Mouse (Mus musculus): ENCODE measurements around the gene Osbpl8. TPM values are rescaled to one million over a fixed set of nuclear protein-coding genes. Genes with fewer than 3 reads are reported as not detected.

Osbpl8 gene
- polyA plus RNA-seq, 1 experiment from 2014 or later, result 13.7 TPM

GRCm38 (mm10) chr10:111299591-111299990 lies 135.0 kb downstream of the Osbpl8 start:
- Histone ChIP-seq H3K4me2 (0 out of 2 replicates have a peak overlapping the region, but pooled peaks have one; percentile 63), H3K36me3 (no peaks in the 10 kb centered on the region), H3K27ac (no peak overlapping the region), H3K9ac (no peak overlapping the region), H3K9me3 (no peaks in the 10 kb centered on the region), H3K4me1 (peaks cover 9% of the 10 kb centered on the region; the same call in 1 of the 2 replicates), H3K4me3 (no peak overlapping the region), H3K27me3 (no peaks in the 10 kb centered on the region)
- WGBS, result 80% methylated on average over 6 of the region's 6 CpGs
- ATAC-seq (ENCODE audit: insufficient number of reproducible peaks, insufficient read depth, low FRiP score, low TSS enrichment, low read depth), result no peak

GRCm38 (mm10) chr10:111301041-111301440 lies 136.5 kb downstream of the Osbpl8 start:
- ATAC-seq (ENCODE audit: insufficient number of reproducible peaks, insufficient read depth, low FRiP score, low TSS enrichment, low read depth), result no peak
- Histone ChIP-seq H3K36me3 (no peaks in the 10 kb centered on the region), H3K4me1 (peaks cover 9% of the 10 kb centered on the region; the same call in 1 of the 2 replicates), H3K4me3 (no peak overlapping the region), H3K9ac (no peak overlapping the region), H3K27me3 (no peaks in the 10 kb centered on the region), H3K27ac (no peak overlapping the region), H3K9me3 (no peaks in the 10 kb centered on the region), H3K4me2 (no peak overlapping the region)
- 93% methylated on average over 5 of the region's 5 CpGs for WGBS

GRCm38 (mm10) chr10:111302486-111302885 lies 137.9 kb downstream of the Osbpl8 start:
- H3K9me3 ChIP-seq, result no peaks in the 10 kb centered on the region
- peaks cover 8% of the 10 kb centered on the region; the same call in 1 of the 2 replicates for H3K4me1 ChIP-seq
- no peak for ATAC-seq (ENCODE audit: insufficient number of reproducible peaks, insufficient read depth, low FRiP score, low TSS enrichment, low read depth)
- no peaks in the 10 kb centered on the region for H3K36me3 ChIP-seq
- no peak overlapping the region for H3K27ac ChIP-seq
- H3K4me2 ChIP-seq, result no peak overlapping the region
- 95% methylated on average over 6 of the region's 6 CpGs for WGBS
- no peak overlapping the region for H3K9ac ChIP-seq
- no peaks in the 10 kb centered on the region for H3K27me3 ChIP-seq
- H3K4me3 ChIP-seq, result no peak overlapping the region

GRCm38 (mm10) chr10:111308850-111309501 lies 144.4 kb downstream of the Osbpl8 start:
- no peak for ATAC-seq (ENCODE audit: insufficient number of reproducible peaks, insufficient read depth, low FRiP score, low TSS enrichment, low read depth)
- no peaks in the 10 kb centered on the region for H3K9me3 ChIP-seq
- H3K9ac ChIP-seq, result no peak overlapping the region
- no peak overlapping the region for H3K4me2 ChIP-seq
- no peaks in the 10 kb centered on the region for H3K4me1 ChIP-seq
- H3K27ac ChIP-seq, result no peak overlapping the region
- no peak overlapping the region for H3K4me3 ChIP-seq
- WGBS, result 87% methylated on average over 13 of the region's 13 CpGs
- H3K36me3 ChIP-seq, result no peaks in the 10 kb centered on the region
- no peaks in the 10 kb centered on the region for H3K27me3 ChIP-seq

GRCm38 (mm10) chr10:111313282-111313681 lies 148.7 kb downstream of the Osbpl8 start:
- Histone ChIP-seq H3K27me3 (no peaks in the 10 kb centered on the region), H3K4me3 (no peak overlapping the region), H3K9me3 (no peaks in the 10 kb centered on the region), H3K36me3 (no peaks in the 10 kb centered on the region), H3K27ac (no peak overlapping the region), H3K4me1 (peaks cover 8% of the 10 kb centered on the region), H3K4me2 (no peak overlapping the region), H3K9ac (no peak overlapping the region)
- no peak for ATAC-seq (ENCODE audit: insufficient number of reproducible peaks, insufficient read depth, low FRiP score, low TSS enrichment, low read depth)
- WGBS, result 67% methylated on average over 6 of the region's 6 CpGs

GRCm38 (mm10) chr10:111314636-111315395 lies 150.3 kb downstream of the Osbpl8 start:
- H3K4me1 ChIP-seq, result peaks cover 8% of the 10 kb centered on the region
- no peak overlapping the region for H3K4me3 ChIP-seq
- H3K36me3 ChIP-seq, result no peaks in the 10 kb centered on the region
- no peaks in the 10 kb centered on the region for H3K9me3 ChIP-seq
- ATAC-seq (ENCODE audit: insufficient number of reproducible peaks, insufficient read depth, low FRiP score, low TSS enrichment, low read depth), result no peak
- no peak overlapping the region for H3K4me2 ChIP-seq
- no peak overlapping the region for H3K9ac ChIP-seq
- H3K27me3 ChIP-seq, result no peaks in the 10 kb centered on the region
- 58% methylated on average over 10 of the region's 10 CpGs for WGBS
- H3K27ac ChIP-seq, result no peak overlapping the region

- H3K9ac ChIP-seq, result no peak overlapping the region
- H3K4me1 ChIP-seq, result peaks cover 8% of the 10 kb centered on the region
- H3K4me2 ChIP-seq, result no peak overlapping the region
- no peak for ATAC-seq (ENCODE audit: insufficient number of reproducible peaks, insufficient read depth, low FRiP score, low TSS enrichment, low read depth)
- WGBS, result 75% methylated on average over 3 of the region's 3 CpGs
- no peaks in the 10 kb centered on the region for H3K9me3 ChIP-seq
- no peak overlapping the region for H3K27ac ChIP-seq
- no peaks in the 10 kb centered on the region for H3K36me3 ChIP-seq
- no peaks in the 10 kb centered on the region for H3K27me3 ChIP-seq
- no peak overlapping the region for H3K4me3 ChIP-seq
Observed at GRCm38 (mm10) chr10:111315940-111316339, 151.4 kb downstream of the Osbpl8 start.

GRCm38 (mm10) chr10:111318021-111318420 lies 153.5 kb downstream of the Osbpl8 start:
- WGBS, result 73% methylated on average over 3 of the region's 3 CpGs
- H3K9me3 ChIP-seq, result no peaks in the 10 kb centered on the region
- ATAC-seq (ENCODE audit: insufficient number of reproducible peaks, insufficient read depth, low FRiP score, low TSS enrichment, low read depth), result no peak

GRCm38 (mm10) chr10:111318805-111319500 lies 154.4 kb downstream of the Osbpl8 start:
- Histone ChIP-seq H3K4me1 (peaks cover 8% of the 10 kb centered on the region), H3K9ac (no peak overlapping the region), H3K9me3 (no peaks in the 10 kb centered on the region), H3K36me3 (no peaks in the 10 kb centered on the region), H3K4me3 (no peak overlapping the region), H3K27me3 (no peaks in the 10 kb centered on the region), H3K27ac (no peak overlapping the region), H3K4me2 (no peak overlapping the region)
- no peak for ATAC-seq (ENCODE audit: insufficient number of reproducible peaks, insufficient read depth, low FRiP score, low TSS enrichment, low read depth)
- 85% methylated on average over 9 of the region's 9 CpGs for WGBS

More at GRCm38 (mm10) chr10:111318021-111318420, 153.5 kb downstream of the Osbpl8 start:
- Histone ChIP-seq H3K4me1 (peaks cover 8% of the 10 kb centered on the region), H3K4me3 (no peak overlapping the region), H3K9ac (no peak overlapping the region), H3K27me3 (no peaks in the 10 kb centered on the region), H3K36me3 (no peaks in the 10 kb centered on the region), H3K4me2 (no peak overlapping the region), H3K27ac (no peak overlapping the region)

- H3K27me3 ChIP-seq, result no peaks in the 10 kb centered on the region
- no peaks in the 10 kb centered on the region for H3K4me1 ChIP-seq
- no peaks in the 10 kb centered on the region for H3K9me3 ChIP-seq
- no peak overlapping the region for H3K4me3 ChIP-seq
- H3K36me3 ChIP-seq, result no peaks in the 10 kb centered on the region
- no peak overlapping the region for H3K9ac ChIP-seq
- no peak overlapping the region for H3K4me2 ChIP-seq
- ATAC-seq (ENCODE audit: insufficient number of reproducible peaks, insufficient read depth, low FRiP score, low TSS enrichment, low read depth), result no peak
- H3K27ac ChIP-seq, result no peak overlapping the region
Observed at GRCm38 (mm10) chr10:111320579-111320978, 156.0 kb downstream of the Osbpl8 start.

GRCm38 (mm10) chr10:111327957-111328356 lies 163.4 kb downstream of the Osbpl8 start:
- no peak for ATAC-seq (ENCODE audit: insufficient number of reproducible peaks, insufficient read depth, low FRiP score, low TSS enrichment, low read depth)

More at GRCm38 (mm10) chr10:111327957-111328356, 163.4 kb downstream of the Osbpl8 start:
- Histone ChIP-seq H3K4me3 (no peak overlapping the region), H3K9ac (no peak overlapping the region), H3K36me3 (no peaks in the 10 kb centered on the region), H3K9me3 (no peaks in the 10 kb centered on the region), H3K4me2 (no peak overlapping the region), H3K27me3 (no peaks in the 10 kb centered on the region), H3K4me1 (no peaks in the 10 kb centered on the region), H3K27ac (no peak overlapping the region)
- WGBS, result 76% methylated on average over 4 of the region's 4 CpGs
